Mouse (Mus musculus) megakaryocyte progenitor cell, adult 5-6 weeks (primary cell): ENCODE measurements around the gene Gm20388. TPM values are rescaled to one million over a fixed set of nuclear protein-coding genes. Genes with fewer than 3 reads are reported as not detected.

Experiments used
- ATAC-seq: replicated peaks from 2 replicates; pipeline ENCODE4 v1.8.0; 2016; ENCODE audit warnings: mild to moderate bottlenecking, moderate TSS enrichment, inconsistent platforms; ENCODE audit not compliant: poor library complexity
- total RNA-seq, 2 experiments: library from RNA; stranded (forward) in 1 of 2; stranded (reverse) in 1 of 2; fragments of 157-497, 149-512 nt in 1 of 2; fragments of 200-1000 nt in 1 of 2; gene quantifications; 2 replicates each; pipeline versions ENCODE4 v1.2.3 to v1.2.4; 2015 to 2017

Gm20388 gene
- total RNA-seq, 2 experiments from 2014 or later: 18.6 TPM; not detected in 1

DNA sequence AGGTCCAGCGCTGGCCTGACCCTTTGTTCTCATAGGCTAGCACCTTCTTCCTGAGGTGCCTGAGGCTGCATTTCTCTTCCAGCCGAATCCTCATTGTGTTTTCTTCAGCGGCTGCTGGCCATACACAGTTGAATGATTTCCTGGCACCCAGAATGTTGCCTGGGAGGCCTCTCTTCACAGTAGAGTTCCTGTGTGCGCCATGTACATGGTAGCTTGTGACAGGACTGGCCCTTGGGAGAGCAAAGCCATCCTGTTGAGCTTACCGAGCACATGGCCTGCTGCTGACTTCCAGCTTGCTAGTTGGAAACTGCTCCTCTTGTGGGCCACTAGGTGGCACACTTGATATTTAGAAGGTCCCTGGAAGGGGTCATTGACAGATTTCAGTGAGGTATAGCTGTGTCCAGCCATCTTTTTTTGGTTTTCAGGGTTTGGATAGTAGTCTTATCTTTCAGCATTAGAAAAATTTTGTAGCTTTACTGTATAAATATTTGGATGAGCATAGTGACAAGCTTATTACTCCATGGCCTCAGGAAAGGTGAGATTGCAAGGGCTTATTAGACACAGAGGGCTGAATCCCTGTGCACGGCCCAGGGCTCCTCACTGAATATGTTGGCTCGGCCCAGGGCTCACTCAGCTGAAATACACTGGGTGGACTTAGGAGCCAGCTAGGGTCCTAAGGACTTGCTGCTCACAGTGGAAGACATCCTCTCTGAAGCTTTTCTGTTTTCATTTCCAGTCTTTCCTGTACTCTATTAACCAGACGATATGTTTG, 2067.4 kb downstream of the Gm20388 start:
- peak; percentile 71 for ATAC-seq

DNA sequence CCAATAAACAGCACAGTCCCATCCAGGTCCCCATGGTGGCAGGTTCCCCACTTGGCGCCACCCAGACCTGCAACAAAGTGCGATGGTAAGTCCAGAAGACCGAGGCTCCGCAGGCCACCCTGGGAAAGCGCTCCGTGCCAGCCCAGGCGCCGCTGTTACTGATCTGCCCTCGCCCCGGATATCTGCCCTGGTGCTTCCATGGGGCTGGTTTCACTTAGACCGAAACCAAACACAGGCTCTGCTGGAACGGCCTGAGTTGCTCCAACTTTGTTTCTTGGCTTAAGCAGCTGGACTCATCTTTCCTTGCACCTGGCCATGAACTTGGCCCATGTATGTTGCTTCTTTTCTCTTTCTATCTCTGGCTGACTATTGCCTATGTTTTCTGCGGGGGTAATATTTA, 2068.0 kb downstream of the Gm20388 start:
- ATAC-seq: no peak

GRCm38 (mm10) chr8:121980792-121981519, 2070.3 kb downstream of the Gm20388 start:
- no peak for ATAC-seq

- ATAC-seq: no peak
Measured at GRCm38 (mm10) chr8:121981520-121981895, 2070.9 kb downstream of the Gm20388 start.

- ATAC-seq: no peak
Measured at GRCm38 (mm10) chr8:121985673-121986072, 2075.0 kb downstream of the Gm20388 start.

DNA sequence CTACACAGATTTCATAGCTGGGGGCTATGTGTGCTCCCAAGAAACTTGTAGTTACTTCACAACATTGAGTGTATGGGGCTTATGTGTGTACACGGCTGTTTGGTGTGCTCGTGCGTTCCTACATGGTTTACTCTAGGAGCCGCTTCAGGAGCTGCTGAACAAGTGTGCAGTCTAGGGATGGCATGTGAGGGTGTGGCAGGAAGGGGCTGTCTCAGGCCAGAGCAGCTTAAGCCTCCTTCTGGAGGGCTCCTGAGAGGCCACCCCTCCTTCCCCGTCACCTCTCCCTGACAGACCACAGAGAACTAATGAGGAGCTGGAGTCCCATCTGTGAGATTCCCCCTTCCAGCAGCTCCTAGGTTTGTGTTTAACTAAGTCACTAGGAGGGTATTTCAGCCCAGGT, 2077.3 kb downstream of the Gm20388 start:
- no peak for ATAC-seq

DNA sequence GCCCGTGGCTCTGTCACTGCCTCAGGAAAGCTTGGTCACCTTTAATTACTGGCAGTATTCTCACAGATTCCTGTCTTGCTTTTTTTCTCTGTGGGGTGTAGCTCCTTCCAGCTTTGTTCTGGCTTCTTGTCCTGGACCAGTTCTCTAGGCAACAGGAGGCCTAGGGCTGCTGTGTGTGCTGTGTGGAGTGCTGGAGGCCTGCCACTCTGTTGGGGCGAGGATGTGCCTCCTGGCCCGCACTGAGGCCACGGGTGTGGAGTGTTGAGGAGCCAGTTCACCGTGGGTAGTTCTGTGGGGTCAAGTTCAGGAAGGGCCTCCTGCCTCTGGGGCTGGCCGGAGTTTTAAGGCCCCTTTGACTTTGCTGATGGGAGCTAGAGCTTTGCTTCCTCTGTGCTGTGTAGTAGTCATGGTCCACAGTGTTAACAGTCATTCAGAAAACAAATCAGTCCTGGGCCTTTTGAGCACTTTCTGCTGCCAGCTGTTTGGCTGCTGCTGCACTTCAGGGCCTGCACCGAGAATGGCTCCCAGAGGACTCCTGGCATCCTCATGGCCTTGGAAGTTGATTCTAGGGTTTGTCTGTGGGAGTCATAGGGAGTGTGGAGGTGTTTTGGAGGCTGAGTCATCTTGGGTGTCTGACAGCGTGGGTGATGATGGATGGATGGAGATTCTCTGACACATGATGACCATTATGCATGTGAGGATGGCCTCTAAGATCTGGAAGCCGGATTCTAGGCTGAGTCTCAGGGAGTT, 2080.0 kb downstream of the Gm20388 start:
- no peak for ATAC-seq

DNA sequence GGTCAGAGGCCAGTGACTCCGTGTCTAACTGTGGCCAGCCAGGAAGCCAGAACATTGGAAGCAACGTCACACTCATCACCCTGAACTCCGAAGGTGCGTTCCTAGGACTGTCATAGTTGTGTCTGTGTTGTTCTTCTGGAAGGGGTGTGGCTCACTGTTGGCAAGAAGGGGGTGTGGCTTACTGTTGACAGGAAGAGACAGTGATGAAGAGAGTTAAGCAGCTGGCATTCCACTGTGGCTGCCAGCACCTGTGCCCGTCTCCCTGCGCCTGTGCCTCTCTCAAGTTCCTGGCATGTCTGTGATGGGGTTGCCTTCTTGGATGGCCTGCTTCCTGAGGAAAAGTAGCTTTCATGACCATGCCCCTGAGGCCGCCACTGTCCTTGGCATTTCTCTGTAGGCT, 2081.0 kb downstream of the Gm20388 start:
- 0 out of 2 replicates have a peak, but pooled peaks have one; percentile 65 for ATAC-seq

- no peak for ATAC-seq
Measured at GRCm38 (mm10) chr8:121992911-121993310, 2082.3 kb downstream of the Gm20388 start.

- ATAC-seq: no peak
Measured at GRCm38 (mm10) chr8:121995112-121995511, 2084.5 kb downstream of the Gm20388 start.

- no peak for ATAC-seq
Measured at GRCm38 (mm10) chr8:121995895-121996294, 2085.3 kb downstream of the Gm20388 start.

GRCm38 (mm10) chr8:121998631-121999030, 2088.0 kb downstream of the Gm20388 start:
- no peak for ATAC-seq

- no peak for ATAC-seq
Measured at GRCm38 (mm10) chr8:121999211-121999610, 2088.6 kb downstream of the Gm20388 start.

GRCm38 (mm10) chr8:122001339-122002115, 2090.9 kb downstream of the Gm20388 start:
- no peak for ATAC-seq

DNA sequence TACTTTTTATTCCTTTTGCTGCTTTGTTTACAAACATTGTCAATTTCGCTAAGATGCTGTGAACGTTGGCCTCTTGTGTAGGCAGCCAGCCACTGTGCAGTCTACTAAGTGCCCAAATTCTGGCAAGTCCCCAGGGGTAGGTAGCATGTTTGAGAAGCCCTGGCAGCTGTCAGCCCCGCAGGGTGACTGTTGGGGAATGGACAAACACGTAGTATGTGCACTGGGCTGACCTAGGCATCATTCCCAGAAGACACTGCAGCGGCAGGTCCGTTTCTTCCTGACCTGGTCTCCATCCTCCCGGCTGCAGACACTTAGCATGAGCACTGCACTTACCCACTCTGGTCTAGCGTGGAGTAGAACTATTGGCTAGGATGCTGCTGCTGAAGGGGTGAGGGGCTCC, 2093.0 kb downstream of the Gm20388 start:
- ATAC-seq: no peak

DNA sequence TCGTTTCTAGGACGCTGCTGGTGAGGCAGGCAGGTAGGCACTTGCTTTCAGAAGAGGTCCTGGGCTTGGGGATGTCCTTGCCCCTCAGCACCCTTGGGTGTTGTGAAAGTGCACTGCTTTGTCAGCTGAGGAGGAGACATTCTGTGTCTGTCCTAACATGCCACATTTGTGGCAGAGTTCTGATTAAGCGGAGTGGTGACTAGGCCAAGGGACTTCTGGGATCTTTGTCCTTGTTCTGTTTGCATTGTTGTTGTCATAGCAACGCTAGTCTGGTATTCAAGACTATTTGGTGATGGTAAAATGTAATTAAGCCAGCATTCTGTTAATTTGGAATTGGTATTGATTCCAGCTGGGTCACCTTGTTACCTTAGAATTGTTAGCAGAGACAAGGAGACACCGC, 2093.5 kb downstream of the Gm20388 start:
- ATAC-seq: no peak

- no peak for ATAC-seq
Measured at GRCm38 (mm10) chr8:122005422-122006204, 2095.0 kb downstream of the Gm20388 start.

- ATAC-seq: no peak
Measured at GRCm38 (mm10) chr8:122006688-122007484, 2096.2 kb downstream of the Gm20388 start.

- peak; percentile 27; the same call in 1 of the 2 replicates for ATAC-seq
Measured at GRCm38 (mm10) chr8:122008395-122008794, 2097.8 kb downstream of the Gm20388 start.
